Mouse (Mus musculus): ENCODE data around the gene Homez. TPM values are rescaled to one million over a fixed set of nuclear protein-coding genes. Genes with fewer than 3 reads are reported as not detected.

Homez gene
- total RNA-seq, 2 experiments from 2014 or later = 8.4 to 19.1 TPM

DNA sequence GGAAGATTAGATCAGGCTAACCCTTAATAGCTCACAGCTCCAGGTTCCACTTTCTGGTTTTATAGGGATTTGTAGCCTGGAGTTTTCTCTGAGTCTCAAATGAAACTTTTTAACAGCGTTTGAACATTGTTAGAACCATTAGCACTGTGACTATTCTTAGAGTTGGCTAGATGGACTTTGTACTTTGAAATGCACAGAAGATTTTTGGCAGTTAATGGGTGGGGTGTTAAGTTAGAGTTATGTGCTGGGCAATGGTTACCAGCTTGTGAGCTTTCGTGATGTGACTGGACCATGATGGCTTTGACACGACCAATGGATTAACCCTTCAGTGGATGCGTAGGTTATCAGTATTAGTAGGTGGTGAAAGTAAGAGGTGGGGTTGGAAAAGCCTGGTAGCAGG is 64.6 kb downstream of the Homez start:
- ATAC-seq (replicated peaks; ENCODE audit: poor library complexity, severe bottlenecking) = no peak

Other genes with a start within 250 kb of the Homez start
- 0.09 TPM in 1 of 2 replicates, not detected in the other for gene Psmb11, start 249.5 kb downstream of the Homez start, total RNA-seq (2014; fragmentation: Nextera tagmentation)
- not detected in 2 replicates for gene Psmb11, start 249.5 kb downstream of the Homez start, total RNA-seq (2017)
- gene Gm17606, start 230.0 kb downstream of the Homez start, total RNA-seq (2014; fragmentation: Nextera tagmentation) = not detected in 2 replicates
- gene Gm17606, start 230.0 kb downstream of the Homez start, total RNA-seq (2017) = not detected in 2 replicates
- 0.54 and 1.4 TPM in 2 replicates for gene Cdh24, start 229.6 kb downstream of the Homez start, total RNA-seq (2014; fragmentation: Nextera tagmentation)
- gene Cdh24, start 229.6 kb downstream of the Homez start, total RNA-seq (2017) = 0.39 and 0.41 TPM in 2 replicates
- gene 1700123O20Rik, start 184.7 kb downstream of the Homez start, total RNA-seq (2014; fragmentation: Nextera tagmentation) = 44.3 and 69.7 TPM in 2 replicates
- 42.2 and 50.0 TPM in 2 replicates for gene 1700123O20Rik, start 184.7 kb downstream of the Homez start, total RNA-seq (2017)
- gene Acin1, start 184.0 kb downstream of the Homez start, total RNA-seq (2014; fragmentation: Nextera tagmentation) = 236 and 252 TPM in 2 replicates
- gene Acin1, start 184.0 kb downstream of the Homez start, total RNA-seq (2017) = 198 and 208 TPM in 2 replicates
- 0.15 TPM in 1 of 2 replicates, not detected in the other for gene Gm29776, start 172.1 kb downstream of the Homez start, total RNA-seq (2014; fragmentation: Nextera tagmentation)
- gene Gm29776, start 172.1 kb downstream of the Homez start, total RNA-seq (2017) = 0.22 TPM in 1 of 2 replicates, not detected in the other
- gene Cebpe, start 158.8 kb downstream of the Homez start, total RNA-seq (2014; fragmentation: Nextera tagmentation) = 23.1 and 45.9 TPM in 2 replicates
- 57.2 and 63.7 TPM in 2 replicates for gene Cebpe, start 158.8 kb downstream of the Homez start, total RNA-seq (2017)
- 7.6 and 8.3 TPM in 2 replicates for gene Slc7a8, start 89.0 kb downstream of the Homez start, total RNA-seq (2014; fragmentation: Nextera tagmentation)
- gene Slc7a8, start 89.0 kb downstream of the Homez start, total RNA-seq (2017) = 2.0 and 3.2 TPM in 2 replicates
- not detected in 2 replicates for gene Rnf212b, start 56.8 kb downstream of the Homez start, total RNA-seq (2014; fragmentation: Nextera tagmentation)
- gene Rnf212b, start 56.8 kb downstream of the Homez start, total RNA-seq (2017) = not detected in 2 replicates
- gene Ppp1r3e, start 6.6 kb upstream of the Homez start, total RNA-seq (2014; fragmentation: Nextera tagmentation) = 12.2 and 21.1 TPM in 2 replicates
- gene Ppp1r3e, start 6.6 kb upstream of the Homez start, total RNA-seq (2017) = 2.5 and 2.9 TPM in 2 replicates
- gene Bcl2l2, start 12.4 kb upstream of the Homez start, total RNA-seq (2014; fragmentation: Nextera tagmentation) = 9.4 and 13.5 TPM in 2 replicates
- gene Bcl2l2, start 12.4 kb upstream of the Homez start, total RNA-seq (2017) = 9.9 and 10.9 TPM in 2 replicates
- not detected in 2 replicates for gene Gm20521, start 12.5 kb upstream of the Homez start, total RNA-seq (2014; fragmentation: Nextera tagmentation)
- not detected in 2 replicates for gene Gm20521, start 12.5 kb upstream of the Homez start, total RNA-seq (2017)
- 181 and 215 TPM in 2 replicates for gene Pabpn1, start 21.5 kb upstream of the Homez start, total RNA-seq (2014; fragmentation: Nextera tagmentation)
- 286 and 319 TPM in 2 replicates for gene Pabpn1, start 21.5 kb upstream of the Homez start, total RNA-seq (2017)
- 1.4 and 2.8 TPM in 2 replicates for gene Slc22a17, start 42.2 kb upstream of the Homez start, total RNA-seq (2014; fragmentation: Nextera tagmentation)
- 0.52 and 0.77 TPM in 2 replicates for gene Slc22a17, start 42.2 kb upstream of the Homez start, total RNA-seq (2017)
- not detected in 2 replicates for gene Efs, start 55.2 kb upstream of the Homez start, total RNA-seq (2014; fragmentation: Nextera tagmentation)
- gene Efs, start 55.2 kb upstream of the Homez start, total RNA-seq (2017) = not detected in 2 replicates
- gene Il25, start 61.7 kb upstream of the Homez start, total RNA-seq (2014; fragmentation: Nextera tagmentation) = not detected in 2 replicates
- gene Il25, start 61.7 kb upstream of the Homez start, total RNA-seq (2017) = not detected in 2 replicates
- not detected in 2 replicates for gene Cmtm5, start 65.3 kb upstream of the Homez start, total RNA-seq (2014; fragmentation: Nextera tagmentation)
- not detected in 2 replicates for gene Cmtm5, start 65.3 kb upstream of the Homez start, total RNA-seq (2017)
- not detected in 2 replicates for gene Myh6, start 96.0 kb upstream of the Homez start, total RNA-seq (2014; fragmentation: Nextera tagmentation)
- gene Myh6, start 96.0 kb upstream of the Homez start, total RNA-seq (2017) = not detected in 2 replicates
- not detected in 2 replicates for gene Gm17428, start 106.0 kb upstream of the Homez start, total RNA-seq (2014; fragmentation: Nextera tagmentation)
- gene Gm17428, start 106.0 kb upstream of the Homez start, total RNA-seq (2017) = not detected in 2 replicates
- not detected in 2 replicates for gene Myh7, start 123.7 kb upstream of the Homez start, total RNA-seq (2014; fragmentation: Nextera tagmentation)
- gene Myh7, start 123.7 kb upstream of the Homez start, total RNA-seq (2017) = not detected in 2 replicates
- 50.2 and 65.5 TPM in 2 replicates for gene Ngdn, start 144.5 kb upstream of the Homez start, total RNA-seq (2014; fragmentation: Nextera tagmentation)
- 62.7 and 75.3 TPM in 2 replicates for gene Ngdn, start 144.5 kb upstream of the Homez start, total RNA-seq (2017)
- 3.0 and 5.2 TPM in 2 replicates for gene Zfhx2, start 221.4 kb upstream of the Homez start, total RNA-seq (2014; fragmentation: Nextera tagmentation)
- gene Zfhx2, start 221.4 kb upstream of the Homez start, total RNA-seq (2017) = 0.26 and 0.82 TPM in 2 replicates
- gene Thtpa, start 223.8 kb upstream of the Homez start, total RNA-seq (2014; fragmentation: Nextera tagmentation) = 11.9 and 16.2 TPM in 2 replicates
- 10.0 and 13.0 TPM in 2 replicates for gene Thtpa, start 223.8 kb upstream of the Homez start, total RNA-seq (2017)
- 56.6 and 87.9 TPM in 2 replicates for gene Ap1g2, start 235.6 kb upstream of the Homez start, total RNA-seq (2014; fragmentation: Nextera tagmentation)
- gene Ap1g2, start 235.6 kb upstream of the Homez start, total RNA-seq (2017) = 12.4 and 15.1 TPM in 2 replicates
- not detected in 2 replicates for gene Jph4, start 246.0 kb upstream of the Homez start, total RNA-seq (2014; fragmentation: Nextera tagmentation)
- not detected in 2 replicates for gene Jph4, start 246.0 kb upstream of the Homez start, total RNA-seq (2017)